Mouse (Mus musculus): ENCODE results near the gene Vmn1r69.

The Vmn1r69 gene

DNA sequence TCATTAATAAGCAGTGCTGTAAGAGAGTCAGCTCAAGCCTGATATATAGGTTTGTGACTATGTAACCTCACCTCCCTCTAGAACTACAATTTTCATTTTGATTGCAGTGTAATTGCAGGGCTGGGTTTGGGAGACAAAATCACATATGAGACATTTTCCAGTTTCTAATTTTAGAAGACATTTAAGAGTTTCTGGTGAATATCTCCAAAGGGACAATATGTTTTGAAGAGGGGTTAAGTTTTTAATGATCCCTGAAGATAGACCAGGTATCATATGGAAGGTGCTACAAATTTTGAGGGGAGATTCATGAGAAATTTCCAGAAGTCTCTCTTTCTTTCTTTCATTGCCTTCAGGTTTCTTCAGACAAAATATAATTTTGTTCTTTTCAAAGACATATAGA lies at the start of gene Vmn1r69:
TSS of gene Vmn1r69 (minus strand) at position 101 of the 400 bp plus-strand sequence.
- no peak for DNase-seq

DNA sequence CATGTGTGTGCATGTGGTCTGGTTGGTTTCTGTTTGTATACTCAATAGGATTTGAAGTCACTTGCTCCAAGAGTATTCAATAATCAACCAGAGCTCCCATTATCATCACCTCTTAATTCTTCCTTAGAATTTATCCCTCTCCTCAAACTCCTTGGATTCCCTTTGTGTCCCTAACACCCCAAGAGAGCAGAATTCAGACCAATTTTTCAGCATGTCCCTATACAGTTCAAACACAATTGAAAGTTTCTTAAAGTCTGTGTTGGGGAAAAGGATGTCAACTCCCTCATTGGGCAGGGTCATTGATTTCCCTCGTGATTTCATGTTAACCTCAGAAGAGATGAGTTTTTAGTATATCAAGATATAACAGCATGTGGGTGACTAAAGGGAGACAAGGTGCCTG lies 17.8 kb upstream of the Vmn1r69 start, which contains the start of gene Vmn1r70:
TSS of gene Vmn1r70 (plus strand) at position 301 of the 400 bp plus-strand sequence.
- no peak for DNase-seq

DNA sequence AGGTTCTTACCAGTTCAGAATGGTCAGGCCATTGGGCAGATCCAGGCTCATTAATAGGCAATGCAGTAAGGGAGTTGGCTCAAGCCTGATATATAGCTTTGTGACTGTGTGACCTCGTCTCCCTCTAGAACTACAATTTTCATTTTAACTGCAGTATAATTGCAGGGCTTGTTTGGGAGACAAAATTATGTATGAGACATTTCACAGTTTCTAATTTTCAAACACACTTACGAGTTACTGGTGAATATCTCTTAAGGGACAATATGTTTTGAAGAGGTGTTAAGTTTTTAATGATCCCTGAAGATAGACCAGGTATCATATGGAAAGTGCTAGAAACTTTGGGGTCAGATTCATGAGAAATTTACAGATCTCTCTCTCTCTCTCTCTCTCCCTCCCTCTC lies 55.1 kb downstream of the Vmn1r69 start, which contains the start of gene Vmn1r68:
TSS of gene Vmn1r68 (minus strand) at position 101 of the 400 bp plus-strand sequence.
- DNase-seq: no peak

Data from lung, adult 18-20 months (tissue).